Mouse (Mus musculus) erythroblast, embryonic 14.5 days (primary cell): ENCODE results near the gene Apoa2. TPM values are rescaled to one million over a fixed set of nuclear protein-coding genes. Genes with fewer than 3 reads are reported as not detected.

Source experiments
- H3K27me3 ChIP-seq: 2 replicates; pipeline ENCODE4 v1.6.1; 2012; ENCODE audit warnings: inconsistent platforms; ENCODE audit not compliant: control insufficient read depth
- H3K36me3 ChIP-seq: 2 replicates; pipeline ENCODE4 v1.6.1; 2012; ENCODE audit warnings: mild to moderate bottlenecking, inconsistent platforms; ENCODE audit not compliant: control insufficient read depth
- H3K4me1 ChIP-seq: 2 replicates; pipeline ENCODE4 v1.6.1; 2012; ENCODE audit warnings: inconsistent platforms; ENCODE audit not compliant: control insufficient read depth
- H3K4me3 ChIP-seq: replicated peaks from 2 replicates; pipeline ENCODE3; 2012; ENCODE audit warnings: moderate library complexity, mild to moderate bottlenecking, inconsistent platforms
- H3K9me3 ChIP-seq: 2 replicates; pipeline ENCODE4 v1.6.1; 2012; ENCODE audit warnings: low read length, inconsistent platforms, mixed read lengths; ENCODE audit not compliant: control insufficient read depth
- GATA1 ChIP-seq: IDR thresholded peaks from 2 replicates; pipeline ENCODE4 v1.6.1; 2012; ENCODE audit warnings: low read length, inconsistent platforms, mixed read lengths
- TAL1 ChIP-seq: IDR thresholded peaks from 3 replicates; pipeline ENCODE4 v1.6.1; 2012; ENCODE audit warnings: low read length, inconsistent platforms, mixed read lengths
- polyA plus RNA-seq: library from polyadenylated mRNA; stranded (reverse); fragments of >175 nt; gene quantifications from 2 replicates; pipeline ENCODE4 v1.2.3, GENCODE M21; 2012

Apoa2 gene
- polyA plus RNA-seq, 1 experiment = 0.42 TPM

DNA sequence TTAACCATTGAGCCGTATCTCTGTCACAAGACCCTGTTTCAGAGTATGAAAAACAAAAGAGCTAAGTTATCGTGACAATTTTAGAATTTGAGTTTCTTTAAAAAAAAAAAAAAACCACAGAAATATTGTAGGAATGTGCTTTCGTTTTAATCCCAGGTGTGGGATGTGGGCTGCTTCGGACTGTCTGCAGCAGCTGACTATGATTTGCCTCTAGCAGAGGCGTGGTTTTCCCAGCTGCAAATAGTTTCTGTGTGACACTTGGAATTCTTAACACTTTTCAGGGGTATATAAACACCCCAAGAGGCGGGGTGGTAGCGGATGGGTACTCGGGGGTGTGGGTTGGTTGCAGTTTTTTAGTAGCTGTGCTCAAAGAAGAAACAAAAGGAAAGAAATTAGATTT is 20.5 kb downstream of the Apoa2 start:
- no peak overlapping the region for H3K4me3 ChIP-seq
- peaks cover 38% of the 10 kb centered on the region for H3K4me1 ChIP-seq
- H3K9me3 ChIP-seq = no peaks in the 10 kb centered on the region
- no peak for TF ChIP-seq GATA1
- H3K27me3 ChIP-seq = peaks cover 21% of the 10 kb centered on the region
- peaks cover 43% of the 10 kb centered on the region for H3K36me3 ChIP-seq

- Histone ChIP-seq H3K27me3 (peaks cover 36% of the 10 kb centered on the region), H3K36me3 (peaks cover 28% of the 10 kb centered on the region), H3K4me1 (peaks cover 38% of the 10 kb centered on the region), H3K9me3 (no peaks in the 10 kb centered on the region), H3K4me3 (peak overlapping the region; percentile 72)
- TF ChIP-seq TAL1 (no peak), GATA1 (no peak; the same call in 1 of the 2 replicates)
Measured at GRCm38 (mm10) chr1:171246709-171247452, 22.0 kb downstream of the Apoa2 start.

GRCm38 (mm10) chr1:171247453-171247841 is 22.6 kb downstream of the Apoa2 start:
- Histone ChIP-seq H3K27me3 (peaks cover 42% of the 10 kb centered on the region), H3K4me3 (peak overlapping the region; percentile 72), H3K36me3 (peaks cover 24% of the 10 kb centered on the region), H3K9me3 (no peaks in the 10 kb centered on the region), H3K4me1 (peaks cover 38% of the 10 kb centered on the region)
- TF ChIP-seq GATA1 (no peak), TAL1 (no peak)

DNA sequence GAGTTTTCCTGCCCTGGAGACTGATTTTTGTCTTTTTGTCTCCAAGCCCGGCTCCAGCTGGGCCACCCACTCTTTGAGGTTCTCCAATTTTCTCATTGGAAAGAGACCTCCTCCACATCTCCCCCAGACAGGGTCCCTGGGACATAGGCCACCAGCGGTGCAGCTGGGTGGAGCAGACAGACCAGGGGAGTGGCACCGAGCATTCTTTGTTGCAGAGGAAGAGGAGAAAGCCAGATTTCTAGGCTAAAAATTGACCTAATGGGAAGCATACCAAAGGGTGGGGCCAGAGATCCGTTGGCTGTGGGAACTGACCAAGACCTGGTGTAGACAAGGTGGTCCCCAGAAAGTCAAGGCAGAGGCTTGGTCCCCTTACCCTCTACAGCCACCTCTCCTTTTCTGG is 23.1 kb downstream of the Apoa2 start:
- TF ChIP-seq GATA1 (no peak), TAL1 (no peak)
- H3K27me3 ChIP-seq = peaks cover 47% of the 10 kb centered on the region

GRCm38 (mm10) chr1:171248386-171249226 is 23.8 kb downstream of the Apoa2 start:
- Histone ChIP-seq H3K36me3 (peaks cover 12% of the 10 kb centered on the region), H3K27me3 (peaks cover 50% of the 10 kb centered on the region), H3K9me3 (no peaks in the 10 kb centered on the region), H3K4me3 (no peak overlapping the region), H3K4me1 (peaks cover 37% of the 10 kb centered on the region)
- no peak for TF ChIP-seq TAL1
- TF ChIP-seq GATA1 = no peak

More for the DNA sequence above, 23.1 kb downstream of the Apoa2 start:
- no peaks in the 10 kb centered on the region for H3K9me3 ChIP-seq
- H3K36me3 ChIP-seq = peaks cover 19% of the 10 kb centered on the region
- peaks cover 38% of the 10 kb centered on the region for H3K4me1 ChIP-seq
- peak overlapping the region; percentile 72 for H3K4me3 ChIP-seq

GRCm38 (mm10) chr1:171249913-171250600 is 25.2 kb downstream of the Apoa2 start, which contains the start of gene Adamts4:
Gene Adamts4, plus strand, starts transcription at chr1:171250421.
- H3K9me3 ChIP-seq = no peaks in the 10 kb centered on the region
- TF ChIP-seq TAL1 (no peak), GATA1 (no peak)
- H3K36me3 ChIP-seq = peaks cover 3% of the 10 kb centered on the region; the same call in 1 of the 2 replicates
- peaks cover 57% of the 10 kb centered on the region for H3K27me3 ChIP-seq
- H3K4me3 ChIP-seq = no peak within 1 kb of the TSS
- peaks cover 34% of the 10 kb centered on the region for H3K4me1 ChIP-seq

DNA sequence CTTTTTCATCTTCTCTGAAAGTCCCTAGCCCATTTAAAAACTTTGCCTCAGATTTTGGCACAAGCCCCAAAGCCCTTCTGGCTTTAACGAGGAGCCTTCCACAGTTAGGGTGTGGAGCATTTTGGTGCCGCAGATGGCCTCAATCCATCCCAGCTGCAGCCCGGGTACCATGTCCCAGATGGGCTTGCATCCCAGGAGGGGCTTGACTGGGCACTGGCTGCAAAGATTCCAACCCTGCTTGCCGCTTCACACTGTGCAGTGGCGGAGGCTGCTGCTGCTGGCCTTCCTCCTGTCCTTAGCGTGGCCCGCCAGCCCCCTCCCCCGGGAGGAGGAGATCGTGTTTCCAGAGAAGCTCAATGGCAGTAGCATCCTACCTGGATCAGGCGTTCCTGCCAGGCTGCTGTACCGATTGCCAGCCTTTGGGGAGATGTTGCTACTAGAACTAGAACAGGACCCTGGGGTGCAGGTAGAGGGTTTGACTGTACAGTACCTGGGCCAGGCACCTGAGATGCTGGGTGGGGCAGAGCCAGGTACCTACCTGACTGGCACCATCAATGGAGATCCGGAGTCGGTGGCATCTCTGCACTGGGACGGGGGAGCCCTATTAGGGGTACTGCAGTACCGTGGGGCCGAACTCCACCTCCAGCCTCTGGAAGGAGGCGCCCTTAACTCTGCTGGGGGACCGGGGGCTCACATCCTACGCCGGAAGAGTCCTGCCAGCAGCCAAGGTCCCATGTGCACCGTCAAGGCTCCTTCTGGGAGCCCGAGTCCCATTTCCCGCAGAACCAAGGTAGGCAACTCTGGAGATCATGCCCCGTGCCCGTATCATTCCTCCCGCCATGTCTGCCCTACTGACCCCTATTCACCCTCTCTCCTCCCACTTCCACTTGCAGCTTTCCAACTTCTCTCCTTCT is 26.1 kb downstream of the Apoa2 start, which contains the start of gene Ndufs2:
Gene Ndufs2, minus strand, starts transcription at position 709 of the 914 bp plus-strand sequence.
- H3K9me3 ChIP-seq = no peaks in the 10 kb centered on the region
- TF ChIP-seq TAL1 = no peak
- no peak for TF ChIP-seq GATA1
- peaks cover 26% of the 10 kb centered on the region for H3K4me1 ChIP-seq
- H3K27me3 ChIP-seq = peaks cover 57% of the 10 kb centered on the region
- H3K4me3 ChIP-seq = no peak within 1 kb of the TSS
- H3K36me3 ChIP-seq = no peaks in the 10 kb centered on the region
